Mouse (Mus musculus) ES-Bruce4 (cell line): ENCODE measurements around the gene Ppp1r13b. TPM values are rescaled to one million over a fixed set of nuclear protein-coding genes. Genes with fewer than 3 reads are reported as not detected.

Source experiments
- H3K27ac ChIP-seq: 2 replicates; pipeline ENCODE4 v1.5.1; 2012; ENCODE audit warnings: low read length, inconsistent platforms; ENCODE audit not compliant: insufficient read depth
- H3K27me3 ChIP-seq: 2 replicates; pipeline ENCODE4 v1.6.1; 2012; ENCODE audit warnings: mild to moderate bottlenecking, low read length, inconsistent platforms; ENCODE audit not compliant: control insufficient read depth, poor library complexity, insufficient read depth, severe bottlenecking
- H3K36me3 ChIP-seq: 2 replicates; pipeline ENCODE4 v1.6.1; 2012; ENCODE audit warnings: inconsistent platforms, mild to moderate bottlenecking, low read length, moderate library complexity; ENCODE audit not compliant: control insufficient read depth, poor library complexity, insufficient read depth, severe bottlenecking
- H3K4me1 ChIP-seq: one replicate; pipeline ENCODE4 v1.8.1; 2011; ENCODE audit warnings: low read length; ENCODE audit not compliant: control insufficient read depth, insufficient read depth
- H3K4me3 ChIP-seq: 2 replicates; pipeline ENCODE4 v1.5.1; 2011; ENCODE audit warnings: low read depth, mild to moderate bottlenecking, low read length
- H3K9ac ChIP-seq: 2 replicates; pipeline ENCODE4 v1.6.1; 2012; ENCODE audit warnings: low read depth, mild to moderate bottlenecking, inconsistent platforms; ENCODE audit not compliant: poor library complexity, severe bottlenecking
- H3K9me3 ChIP-seq: replicated peaks from 2 replicates; pipeline ENCODE4 v1.6.1; 2012; ENCODE audit warnings: mild to moderate bottlenecking, low read length, inconsistent platforms; ENCODE audit not compliant: control insufficient read depth, poor library complexity, insufficient read depth, severe bottlenecking
- CTCF ChIP-seq: IDR thresholded peaks from one replicate; pipeline ENCODE4 v1.8.1; 2011; ENCODE audit warnings: low read depth, low read length
- EP300 ChIP-seq: IDR thresholded peaks from 2 replicates; pipeline ENCODE4 v1.6.1; 2011; ENCODE audit warnings: low read depth, low read length; ENCODE audit not compliant: insufficient read depth
- POLR2A ChIP-seq: IDR thresholded peaks from one replicate; pipeline ENCODE4 v1.8.1; 2011; ENCODE audit warnings: low read length; ENCODE audit not compliant: insufficient read depth
- polyA plus RNA-seq: library from polyadenylated mRNA; stranded (reverse); fragments of >200 nt; gene quantifications from 2 replicates; pipeline ENCODE4 v1.2.4, GENCODE M21; 2011; ENCODE audit warnings: low read depth; ENCODE audit not compliant: missing spikeins, insufficient read depth, insufficient read length

Gene Ppp1r13b
- polyA plus RNA-seq, 1 experiment, result 8.9 TPM

- TF ChIP-seq CTCF (no peak), POLR2A (no peak), EP300 (no peak)
- Histone ChIP-seq H3K9me3 (no peaks in the 10 kb centered on the region), H3K36me3 (no peaks in the 10 kb centered on the region), H3K27ac (no peak overlapping the region), H3K27me3 (no peaks in the 10 kb centered on the region), H3K9ac (no peak overlapping the region), H3K4me3 (no peak overlapping the region), H3K4me1 (no peaks in the 10 kb centered on the region)
Measured at GRCm38 (mm10) chr12:111901105-111901875, 6.6 kb downstream of the Ppp1r13b start.

GRCm38 (mm10) chr12:111899646-111900045 lies 8.3 kb downstream of the Ppp1r13b start:
- H3K36me3 ChIP-seq, result no peaks in the 10 kb centered on the region
- no peak for TF ChIP-seq POLR2A
- TF ChIP-seq CTCF, result no peak
- TF ChIP-seq EP300, result no peak
- no peaks in the 10 kb centered on the region for H3K4me1 ChIP-seq
- H3K27me3 ChIP-seq, result no peaks in the 10 kb centered on the region
- H3K27ac ChIP-seq, result no peak overlapping the region
- H3K4me3 ChIP-seq, result no peak overlapping the region
- H3K9me3 ChIP-seq, result no peaks in the 10 kb centered on the region
- no peak overlapping the region for H3K9ac ChIP-seq

- Histone ChIP-seq H3K4me1 (no peaks in the 10 kb centered on the region), H3K36me3 (no peaks in the 10 kb centered on the region), H3K9ac (no peak overlapping the region), H3K9me3 (no peaks in the 10 kb centered on the region), H3K27me3 (no peaks in the 10 kb centered on the region), H3K27ac (no peak overlapping the region), H3K4me3 (no peak overlapping the region)
- TF ChIP-seq EP300, result no peak
- no peak for TF ChIP-seq CTCF
- TF ChIP-seq POLR2A, result no peak
Measured at GRCm38 (mm10) chr12:111898686-111899085, 9.2 kb downstream of the Ppp1r13b start.

GRCm38 (mm10) chr12:111896908-111897661 lies 10.8 kb downstream of the Ppp1r13b start:
- no peak overlapping the region for H3K4me3 ChIP-seq
- H3K27me3 ChIP-seq, result no peaks in the 10 kb centered on the region
- TF ChIP-seq EP300 (no peak), POLR2A (no peak), CTCF (no peak)
- no peak overlapping the region for H3K9ac ChIP-seq
- no peaks in the 10 kb centered on the region for H3K36me3 ChIP-seq
- no peaks in the 10 kb centered on the region for H3K4me1 ChIP-seq
- no peak overlapping the region for H3K27ac ChIP-seq
- no peaks in the 10 kb centered on the region for H3K9me3 ChIP-seq

GRCm38 (mm10) chr12:111894082-111894481 lies 13.8 kb downstream of the Ppp1r13b start:
- Histone ChIP-seq H3K4me3 (no peak overlapping the region), H3K36me3 (no peaks in the 10 kb centered on the region), H3K27ac (no peak overlapping the region), H3K9ac (no peak overlapping the region), H3K27me3 (no peaks in the 10 kb centered on the region), H3K9me3 (no peaks in the 10 kb centered on the region), H3K4me1 (no peaks in the 10 kb centered on the region)
- TF ChIP-seq CTCF, result no peak
- no peak for TF ChIP-seq POLR2A
- TF ChIP-seq EP300, result no peak

- no peak overlapping the region for H3K27ac ChIP-seq
- no peaks in the 10 kb centered on the region for H3K27me3 ChIP-seq
- TF ChIP-seq EP300, result no peak
- TF ChIP-seq CTCF, result no peak
- no peak for TF ChIP-seq POLR2A
- no peaks in the 10 kb centered on the region for H3K4me1 ChIP-seq
- no peaks in the 10 kb centered on the region for H3K36me3 ChIP-seq
- H3K4me3 ChIP-seq, result no peak overlapping the region
- no peak overlapping the region for H3K9ac ChIP-seq
- H3K9me3 ChIP-seq, result no peaks in the 10 kb centered on the region
Measured at GRCm38 (mm10) chr12:111892981-111893380, 14.9 kb downstream of the Ppp1r13b start.
